Mouse (Mus musculus) spleen, adult 2 months (tissue): ENCODE data around the gene Zfp641.

Experiments used
- CTCF ChIP-seq: fragments of 200-500 bp; IDR thresholded peaks from 2 replicates; pipeline ENCODE4 v1.5.1; 2011; ENCODE audit warnings: mild to moderate bottlenecking, inconsistent platforms; ENCODE audit not compliant: insufficient read depth, insufficient read length, insufficient replicate concordance; ENCODE audit errors: extremely low read depth
- POLR2A ChIP-seq: fragments of 200-500 bp; IDR thresholded peaks from 2 replicates; pipeline ENCODE4 v1.6.1; 2011; ENCODE audit warnings: low read depth, low read length, inconsistent platforms

DNA sequence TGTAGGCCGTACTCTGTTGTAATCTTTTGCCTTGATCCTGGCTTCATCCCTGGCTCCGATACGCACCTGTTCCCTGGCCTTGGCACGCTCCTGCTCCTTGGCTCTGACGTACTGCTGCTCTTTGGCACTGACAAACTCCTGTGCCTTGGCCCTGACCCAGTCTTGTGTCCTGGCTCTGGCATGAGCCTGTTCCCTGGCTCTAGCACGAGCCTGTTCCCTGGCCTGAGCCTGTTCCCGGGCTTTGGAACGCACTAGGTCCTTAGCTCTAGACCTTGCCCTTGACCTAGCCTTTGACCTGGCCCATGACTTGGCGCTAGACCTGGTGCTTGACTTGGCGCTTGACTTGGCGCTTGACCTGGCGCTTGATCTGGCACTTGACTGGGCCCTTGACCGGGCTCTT is 39.7 kb downstream of the Zfp641 start:
- TF ChIP-seq CTCF, result no peak
- no peak for TF ChIP-seq POLR2A
